Mouse (Mus musculus) heart, embryonic 16.5 days (tissue): ENCODE results near the gene Maco1. TPM values are rescaled to one million over a fixed set of nuclear protein-coding genes. Genes with fewer than 3 reads are reported as not detected.
A peak's percentile ranks its signal among the peaks of the same experiment; 100 is the strongest.

Experiments
- ATAC-seq: fragments of 200-750 bp; cut with Nextera tagmentation; replicated peaks from 2 replicates; pipeline ENCODE4 v1.8.0; 2017; ENCODE audit warnings: moderate number of reproducible peaks; ENCODE audit not compliant: insufficient read depth, low FRiP score; ENCODE audit errors: extremely low read depth
- H3K27ac ChIP-seq: fragments of 300-500 bp; sonication (generic); 2 replicates; pipeline ENCODE4 v1.5.1; 2014; ENCODE audit warnings: mild to moderate bottlenecking, low read length, control low read depth, moderate library complexity
- H3K27me3 ChIP-seq: fragments of 300-500 bp; sonication (generic); 2 replicates; pipeline ENCODE4 v1.6.1; 2014; ENCODE audit warnings: low read length, mixed read lengths; ENCODE audit not compliant: control insufficient read depth, insufficient read depth
- H3K36me3 ChIP-seq: fragments of 300-500 bp; sonication (generic); 2 replicates; pipeline ENCODE4 v1.6.1; 2014; ENCODE audit not compliant: control insufficient read depth, insufficient read depth
- H3K4me1 ChIP-seq: fragments of 300-500 bp; sonication (generic); 2 replicates; pipeline ENCODE4 v1.6.1; 2014; ENCODE audit warnings: low read length, mixed read lengths; ENCODE audit not compliant: control insufficient read depth, insufficient read depth
- H3K4me2 ChIP-seq: fragments of 300-500 bp; sonication (generic); 2 replicates; pipeline ENCODE4 v1.6.1; 2014; ENCODE audit warnings: low read depth, mild to moderate bottlenecking, control low read depth, low read length
- H3K4me3 ChIP-seq: fragments of 300-500 bp; sonication (generic); 2 replicates; pipeline ENCODE4 v1.5.1; 2014; ENCODE audit warnings: mild to moderate bottlenecking, control low read depth, low read length
- H3K9ac ChIP-seq: fragments of 300-500 bp; sonication (generic); 2 replicates; pipeline ENCODE4 v1.6.1; 2014; ENCODE audit warnings: low read length, control low read depth
- H3K9me3 ChIP-seq: fragments of 300-500 bp; sonication (generic); replicated peaks from 2 replicates; pipeline ENCODE4 v1.6.1; 2016; ENCODE audit warnings: low read length; ENCODE audit not compliant: control insufficient read depth
- WGBS: fragments of 180-500 bp; shearing (Covaris S2); extraction: QIAGEN DNeasy Blood & Tissue Kit; methylation state at CpG from one replicate; pipeline ENCODE4 v1.1.7; 2014; 5-methylcytosine and 5-hydroxymethylcytosine counted together
- polyA plus RNA-seq: library from polyadenylated mRNA; unstranded; fragments of >200 nt; fragmentation: Nextera tagmentation; extraction: Ambion mirVana; gene quantifications from 2 replicates; pipeline ENCODE4 v1.2.1, GENCODE M21; 2015

Gene Maco1
- polyA plus RNA-seq, 1 experiment from 2014 or later, result 25.3 TPM

DNA sequence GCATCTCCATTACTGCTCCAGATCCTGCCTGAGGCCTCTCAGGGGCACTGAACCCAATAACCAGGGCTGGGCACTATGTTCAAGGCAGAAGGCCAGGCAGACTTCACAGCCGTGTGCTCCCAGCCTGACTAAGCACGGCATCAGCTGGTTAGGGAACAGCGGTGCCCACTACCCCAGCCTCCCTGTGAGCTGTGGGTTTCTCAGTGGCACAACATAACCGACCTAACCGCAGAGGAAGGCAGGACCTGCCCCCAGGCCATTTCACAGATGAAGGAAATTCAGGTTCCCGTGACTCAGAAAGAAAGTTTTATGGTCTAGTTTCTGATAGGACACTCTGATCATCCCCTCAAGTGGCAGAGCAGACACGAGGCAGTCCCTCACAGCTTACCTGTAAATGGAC is 96.2 kb downstream of the Maco1 start:
- H3K27ac ChIP-seq, result no peak overlapping the region
- no peak overlapping the region for H3K4me3 ChIP-seq
- no peaks in the 10 kb centered on the region for H3K36me3 ChIP-seq
- WGBS, result 83% methylated on average over 7 of the region's 7 CpGs
- H3K9me3 ChIP-seq, result no peaks in the 10 kb centered on the region
- H3K4me2 ChIP-seq, result no peak overlapping the region
- H3K27me3 ChIP-seq, result no peaks in the 10 kb centered on the region
- peaks cover 51% of the 10 kb centered on the region for H3K4me1 ChIP-seq
- no peak overlapping the region for H3K9ac ChIP-seq
- ATAC-seq, result no peak

DNA sequence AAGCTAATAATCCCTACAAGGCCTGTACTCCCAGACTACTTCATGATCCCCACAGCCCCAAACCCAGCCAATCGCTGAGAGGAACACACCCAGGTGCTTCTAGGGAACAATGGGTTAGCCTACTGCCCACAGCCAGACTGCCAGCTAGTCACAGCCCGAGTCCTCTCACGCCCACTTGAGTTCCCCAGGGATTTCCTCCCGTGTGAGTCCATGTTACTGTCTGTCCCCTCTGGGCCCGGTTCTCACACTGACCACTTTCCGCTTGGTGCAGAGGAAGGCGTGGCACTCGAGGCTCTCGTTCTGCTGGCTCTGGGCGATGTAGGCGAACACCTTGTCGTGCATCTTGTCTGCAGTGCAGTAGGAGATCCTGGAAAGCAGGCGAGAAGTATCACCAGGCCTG is 98.2 kb downstream of the Maco1 start:
- peaks cover 40% of the 10 kb centered on the region for H3K4me1 ChIP-seq
- no peak for ATAC-seq
- no peak overlapping the region for H3K4me2 ChIP-seq
- no peaks in the 10 kb centered on the region for H3K36me3 ChIP-seq
- no peaks in the 10 kb centered on the region for H3K9me3 ChIP-seq
- H3K4me3 ChIP-seq, result no peak overlapping the region
- H3K27me3 ChIP-seq, result no peaks in the 10 kb centered on the region
- 70% methylated on average over 13 of the region's 13 CpGs for WGBS
- no peak overlapping the region for H3K27ac ChIP-seq
- H3K9ac ChIP-seq, result no peak overlapping the region

DNA sequence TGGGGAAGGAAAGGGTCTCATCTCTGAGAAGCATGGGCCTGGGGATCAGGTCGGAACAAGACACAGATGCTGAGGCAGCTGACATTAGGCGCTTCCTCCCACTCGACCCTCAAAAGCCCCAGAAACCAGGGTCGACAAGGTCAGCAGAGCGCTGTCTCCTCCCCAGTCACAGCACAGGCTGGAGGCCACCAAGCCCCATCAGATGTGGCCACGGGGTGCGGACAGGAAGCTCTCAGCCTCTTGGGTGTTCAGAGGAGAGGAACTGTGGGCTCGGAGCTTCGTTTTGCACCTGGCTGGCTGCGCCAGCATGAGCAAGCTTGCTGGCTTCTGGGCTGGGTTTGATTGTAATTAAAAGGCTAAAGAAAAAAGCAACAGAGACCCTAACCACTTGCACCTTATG is 98.8 kb downstream of the Maco1 start:
- no peak for ATAC-seq
- H3K27ac ChIP-seq, result peak overlapping the region; percentile 5

DNA sequence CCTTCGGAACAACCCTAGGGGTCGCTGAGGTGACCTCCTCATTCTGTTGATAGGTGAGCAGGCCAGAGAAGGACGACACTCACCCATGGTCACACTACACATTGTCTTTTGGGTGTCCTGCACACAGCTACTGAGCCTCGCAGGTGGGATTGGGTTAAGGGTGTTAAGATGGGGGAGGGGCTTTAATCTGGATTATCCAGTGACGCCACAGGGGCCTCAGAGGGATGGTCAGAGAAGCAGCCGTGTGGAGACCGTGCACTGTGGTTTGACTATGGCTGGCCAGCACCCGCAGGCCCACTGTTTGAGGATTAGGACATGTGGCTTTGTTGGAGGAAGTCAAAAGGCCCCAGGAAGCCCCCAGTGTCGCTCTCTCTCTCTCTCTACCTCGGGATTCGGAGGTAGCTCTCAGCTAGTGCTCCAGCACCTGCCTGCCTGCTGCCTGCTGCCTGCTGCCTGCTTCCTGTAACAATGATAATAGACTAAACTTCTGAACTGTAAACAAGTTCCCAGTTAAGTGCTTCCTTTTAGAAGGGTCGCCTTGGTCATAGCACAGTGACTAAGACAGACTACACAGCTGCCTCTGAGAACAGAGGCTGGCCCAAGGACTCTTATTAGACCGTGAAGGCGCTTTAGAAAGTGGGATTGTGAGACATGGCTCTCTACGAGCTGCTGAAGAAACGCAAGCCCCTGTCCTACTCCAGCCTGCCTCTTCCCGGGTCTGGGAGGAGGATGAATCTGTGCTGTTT is 99.5 kb downstream of the Maco1 start:
- ATAC-seq, result no peak
- Histone ChIP-seq H3K27ac (peak overlapping the region; percentile 5), H3K9me3 (no peaks in the 10 kb centered on the region), H3K4me2 (no peak overlapping the region), H3K9ac (no peak overlapping the region), H3K36me3 (peaks cover 5% of the 10 kb centered on the region; the same call in 1 of the 2 replicates), H3K4me1 (peaks cover 28% of the 10 kb centered on the region), H3K4me3 (no peak overlapping the region), H3K27me3 (no peaks in the 10 kb centered on the region)
- 49% methylated on average over 17 of the region's 17 CpGs for WGBS

More for the DNA sequence above, 98.8 kb downstream of the Maco1 start:
- H3K9ac ChIP-seq, result no peak overlapping the region
- no peak overlapping the region for H3K4me3 ChIP-seq
- 43% methylated on average over 10 of the region's 10 CpGs for WGBS
- H3K36me3 ChIP-seq, result no peaks in the 10 kb centered on the region
- no peaks in the 10 kb centered on the region for H3K9me3 ChIP-seq
- peaks cover 34% of the 10 kb centered on the region for H3K4me1 ChIP-seq
- no peaks in the 10 kb centered on the region for H3K27me3 ChIP-seq
- no peak overlapping the region for H3K4me2 ChIP-seq

- Histone ChIP-seq H3K9me3 (no peaks in the 10 kb centered on the region), H3K27ac (no peak overlapping the region; the same call in 1 of the 2 replicates), H3K4me1 (peaks cover 24% of the 10 kb centered on the region), H3K4me2 (no peak overlapping the region), H3K4me3 (no peak overlapping the region), H3K36me3 (peaks cover 5% of the 10 kb centered on the region; the same call in 1 of the 2 replicates), H3K9ac (no peak overlapping the region), H3K27me3 (no peaks in the 10 kb centered on the region)
- WGBS, result 37% methylated on average over 11 of the region's 11 CpGs
- ATAC-seq, result no peak; the same call in 1 of the 2 replicates
These were observed 100.2 kb downstream of the Maco1 start for GRCm38 (mm10) chr4:134752911-134753426.

Other genes with a start within 250 kb of the Maco1 start
- 4.4 and 5.1 TPM in 2 replicates for gene Man1c1, start 149.1 kb downstream of the Maco1 start, polyA plus RNA-seq
- gene Ldlrap1, start 85.3 kb downstream of the Maco1 start, polyA plus RNA-seq, result 14.7 and 15.8 TPM in 2 replicates
- 4.3 and 4.5 TPM in 2 replicates for gene Rhd, start 11.2 kb upstream of the Maco1 start, polyA plus RNA-seq
- gene Tmem50a, start 61.7 kb upstream of the Maco1 start, polyA plus RNA-seq, result 143 and 150 TPM in 2 replicates
- 399 and 472 TPM in 2 replicates for gene Rsrp1, start 70.2 kb upstream of the Maco1 start, polyA plus RNA-seq
- gene Syf2, start 77.6 kb upstream of the Maco1 start, polyA plus RNA-seq, result 49.1 and 78.9 TPM in 2 replicates